In genomic region chr6:146845961-146846750, GRCm38 (mm10) we compare ENCODE assay signal across 10 mouse cellular contexts. TPM values are rescaled to one million over a fixed set of nuclear protein-coding genes. Genes with fewer than 3 reads are reported as not detected.
A peak's percentile ranks its signal among the peaks of the same experiment; 100 is the strongest.
DNase-seq lines count a peak whose midpoint lies in the region; ATAC-seq lines count a peak whose summit lies in the region.
"Had no signal": no experiment of that assay in that cellular context is flagged by ENCODE, and none has a peak within 500 bp of the region (broad histone marks: within the 10 kb centered on the region; RNA-seq: fewer than 3 reads in every experiment).

No protein-coding gene starts in this region.

- H3K4me2 ChIP-seq in heart, embryonic 16.5 days (ENCODE audit: low read depth, low read length): no peak overlapping the region
- H3K4me2 ChIP-seq: forebrain, embryonic 15.5 days; limb, embryonic 13.5 days had no signal

- WGBS in heart, embryonic 16.5 days: 40% methylated on average over 15 of the region's 15 CpGs

- H3K4me3 ChIP-seq in heart, embryonic 16.5 days (ENCODE audit: low read length): no peak overlapping the region
- H3K4me3 ChIP-seq: forebrain, embryonic 15.5 days; limb, embryonic 13.5 days had no signal

- DNase-seq in cerebellum, postnatal 10 days: peak; percentile 4 to 17
- no peak for DNase-seq in cerebellum, adult 8-10 months
- peak; percentile 53 for DNase-seq in adrenal gland, postnatal 25 days
- peak; percentile 67 for DNase-seq in lung, postnatal 10 days
- DNase-seq in kidney, adult 11 months: no peak
- DNase-seq in yolk sac, embryonic 10.5 days (ENCODE audit: low spot score): no peak
- no peak for DNase-seq in thymus, postnatal 10 days (ENCODE audit: low spot score in 2 of 2)

- no peaks in the 10 kb centered on the region for H3K36me3 ChIP-seq in heart, embryonic 16.5 days (ENCODE audit: control insufficient read depth, insufficient read depth)
- H3K36me3 ChIP-seq: forebrain, embryonic 15.5 days; limb, embryonic 13.5 days had no signal

- peak; percentile 56; the same call in 1 of the 2 replicates for ATAC-seq in heart, embryonic 16.5 days (replicated peaks; ENCODE audit: extremely low read depth, insufficient read depth, low FRiP score)

- H3K9me3 ChIP-seq in heart, embryonic 16.5 days (replicated peaks; ENCODE audit: control insufficient read depth, low read length): no peaks in the 10 kb centered on the region
- H3K9me3 ChIP-seq: forebrain, embryonic 15.5 days; limb, embryonic 13.5 days had no signal

- no peaks in the 10 kb centered on the region for H3K27me3 ChIP-seq in heart, embryonic 16.5 days (ENCODE audit: control insufficient read depth, insufficient read depth, low read length)
- H3K27me3 ChIP-seq: forebrain, embryonic 15.5 days; limb, embryonic 13.5 days had no signal

- H3K9ac ChIP-seq in heart, embryonic 16.5 days (ENCODE audit: low read length): no peak overlapping the region
- H3K9ac ChIP-seq: forebrain, embryonic 15.5 days; limb, embryonic 13.5 days had no signal

- H3K27ac ChIP-seq in heart, embryonic 16.5 days (ENCODE audit: low read length): peak overlapping the region; percentile 70
- H3K27ac ChIP-seq: forebrain, embryonic 15.5 days; limb, embryonic 13.5 days had no signal

- peaks cover 17% of the 10 kb centered on the region for H3K4me1 ChIP-seq in heart, embryonic 16.5 days (ENCODE audit: control insufficient read depth, insufficient read depth, low read length)
- H3K4me1 ChIP-seq: forebrain, embryonic 15.5 days; limb, embryonic 13.5 days had no signal

RNA-seq across cellular contexts. Expression of gene Smco2, which starts 3.7 kb away (rescaled TPM):
- total RNA-seq in adrenal gland, postnatal 25 days (2021): not detected in 2 replicates
- 0.11 and 0.39 TPM in 2 replicates for polyA plus RNA-seq in heart, embryonic 16.5 days (2015; fragmentation: Nextera tagmentation; extraction: Ambion mirVana)
- polyA plus RNA-seq: forebrain, embryonic 15.5 days; limb, embryonic 13.5 days had no signal

RNA-seq across cellular contexts. Expression of gene Ppfibp1, which starts 42.1 kb away (rescaled TPM):
- 70.0 and 98.9 TPM in 2 replicates for total RNA-seq in adrenal gland, postnatal 25 days (2021)
- polyA plus RNA-seq in heart, embryonic 16.5 days (2015; fragmentation: Nextera tagmentation; extraction: Ambion mirVana): 47.9 and 49.8 TPM in 2 replicates

RNA-seq across cellular contexts. Expression of gene Arntl2, which starts 50.3 kb away (rescaled TPM):
- total RNA-seq in adrenal gland, postnatal 25 days (2021): 3.5 and 5.9 TPM in 2 replicates
- polyA plus RNA-seq in heart, embryonic 16.5 days (2015; fragmentation: Nextera tagmentation; extraction: Ambion mirVana): 2.8 and 2.9 TPM in 2 replicates

Comparison
In these comparisons a context has a peak if more than half of its experiments do, and no peak if none do; other contexts are left out.
1. DNase-seq: peak in cerebellum, postnatal 10 days (2 of 2), adrenal gland, postnatal 25 days (single experiment) and lung, postnatal 10 days (single experiment); none in cerebellum, adult 8-10 months (single experiment), kidney, adult 11 months (single experiment), yolk sac, embryonic 10.5 days (single experiment) and thymus, postnatal 10 days (0 of 2).